Comparison of ENCODE assay signal across 8 mouse cellular contexts in genomic region chr16:39109383-39110033, GRCm38 (mm10).
DNase-seq lines count a peak whose midpoint lies in the region; ATAC-seq lines count a peak whose summit lies in the region.

No protein-coding gene starts in this region.

- H3K9me3 ChIP-seq in heart, embryonic 12.5 days (replicated peaks): no peaks in the 10 kb centered on the region
- H3K9me3 ChIP-seq in forebrain, embryonic 12.5 days: no peaks in the 10 kb centered on the region
- H3K9me3 ChIP-seq in midbrain, embryonic 16.5 days (replicated peaks; ENCODE audit: control insufficient read depth, low read length, poor library complexity, severe bottlenecking): no peaks in the 10 kb centered on the region

- no peak for ATAC-seq in heart, embryonic 12.5 days (ENCODE audit: insufficient number of reproducible peaks, low FRiP score)
- peak; percentile 67 for ATAC-seq in forebrain, embryonic 12.5 days (ENCODE audit: low FRiP score)
- peak; percentile 88 for ATAC-seq in midbrain, embryonic 16.5 days

- H3K9ac ChIP-seq in heart, embryonic 12.5 days: no peak overlapping the region
- peak overlapping the region; percentile 38; the same call in 1 of the 2 replicates for H3K9ac ChIP-seq in forebrain, embryonic 12.5 days
- peak overlapping the region; percentile 63 for H3K9ac ChIP-seq in midbrain, embryonic 16.5 days (ENCODE audit: low read depth, low read length)

- H3K4me3 ChIP-seq in heart, embryonic 12.5 days: no peak overlapping the region
- peak overlapping the region; percentile 26 for H3K4me3 ChIP-seq in forebrain, embryonic 12.5 days (replicated peaks)
- peak overlapping the region; percentile 41 for H3K4me3 ChIP-seq in midbrain, embryonic 16.5 days (ENCODE audit: low read depth, low read length)

- no peak for DNase-seq in heart, postnatal 25 days (ENCODE audit: low spot score)
- peak; percentile 9 for DNase-seq in c-Kit-positive CD71-positive TER-119-positive erythroid progenitor cells, embryonic 14.5 days (ENCODE audit: low spot score)
- DNase-seq in induced T-regulatory cell, adult 2 months (ENCODE audit: low read depth): peak; percentile 22
- DNase-seq in left cerebral cortex, postnatal 14 days (ENCODE audit: low spot score in 2 of 2): peak; percentile 72 to 80
- DNase-seq in spleen, adult 18-20 months: no peak

- peak overlapping the region; percentile 48 for H3K4me2 ChIP-seq in heart, embryonic 12.5 days
- H3K4me2 ChIP-seq in forebrain, embryonic 12.5 days: peak overlapping the region; percentile 55
- peak overlapping the region; percentile 76 for H3K4me2 ChIP-seq in midbrain, embryonic 16.5 days (ENCODE audit: low read length)

- H3K36me3 ChIP-seq in heart, embryonic 12.5 days: no peaks in the 10 kb centered on the region
- no peaks in the 10 kb centered on the region for H3K36me3 ChIP-seq in forebrain, embryonic 12.5 days (replicated peaks)
- no peaks in the 10 kb centered on the region for H3K36me3 ChIP-seq in midbrain, embryonic 16.5 days (ENCODE audit: control insufficient read depth, insufficient read depth, low read length)

- H3K27me3 ChIP-seq in heart, embryonic 12.5 days (replicated peaks): no peaks in the 10 kb centered on the region
- no peaks in the 10 kb centered on the region for H3K27me3 ChIP-seq in forebrain, embryonic 12.5 days
- H3K27me3 ChIP-seq in midbrain, embryonic 16.5 days (ENCODE audit: control insufficient read depth, insufficient read depth, low read depth, low read length): no peaks in the 10 kb centered on the region

- no peaks in the 10 kb centered on the region for H3K4me1 ChIP-seq in heart, embryonic 12.5 days (replicated peaks)
- H3K4me1 ChIP-seq in forebrain, embryonic 12.5 days: no peaks in the 10 kb centered on the region; the same call in 1 of the 2 replicates
- H3K4me1 ChIP-seq in midbrain, embryonic 16.5 days (ENCODE audit: control insufficient read depth, insufficient read depth, low read length): peaks cover 3% of the 10 kb centered on the region; the same call in 1 of the 2 replicates

- intact Hi-C loops in heart, postnatal 25 days (cut with DNase I): no loop called here
- intact Hi-C loops in left cerebral cortex, postnatal 14 days (cut with DNase I): loop anchor here (10.0 kb wide), 3 partner anchors 205 to 875 kb away; partner anchors contain the start of gene Lsamp

- WGBS in heart, embryonic 12.5 days: 42% methylated on average over 15 of the region's 15 CpGs
- 17% methylated on average over 15 of the region's 15 CpGs for WGBS in forebrain, embryonic 12.5 days
- WGBS in midbrain, embryonic 16.5 days: 8% methylated on average over 15 of the region's 15 CpGs

- no peak overlapping the region for H3K27ac ChIP-seq in heart, embryonic 12.5 days (ENCODE audit: poor library complexity, severe bottlenecking)
- no peak overlapping the region for H3K27ac ChIP-seq in forebrain, embryonic 12.5 days
- peak overlapping the region; percentile 84 for H3K27ac ChIP-seq in midbrain, embryonic 16.5 days (ENCODE audit: low read length)

Comparison
In these comparisons a context has a peak if more than half of its experiments do, and no peak if none do; other contexts are left out.
1. DNase-seq: peak in c-Kit-positive CD71-positive TER-119-positive erythroid progenitor cells, embryonic 14.5 days (single experiment), induced T-regulatory cell, adult 2 months (single experiment) and left cerebral cortex, postnatal 14 days (2 of 2); none in heart, postnatal 25 days (single experiment) and spleen, adult 18-20 months (0 of 2).
2. Peak in every context shown above with its lines, with median percentiles within 50 percentile points of each other: H3K4me2 ChIP-seq.